Mouse (Mus musculus) frontal cortex, adult (tissue): Measurements from ENCODE around the gene Nsun5.

Source experiments
- ATAC-seq: cut with Nextera tagmentation; 2 replicates; pipeline ENCODE4 v1.9.2; 2017; ENCODE audit warnings: mild to moderate bottlenecking, moderate library complexity, mixed read lengths; ENCODE audit not compliant: low TSS enrichment

Nsun5 gene

GRCm38 (mm10) chr5:135373601-135374000 is 3.8 kb downstream of the Nsun5 start:
- no peak for ATAC-seq

GRCm38 (mm10) chr5:135375167-135375566 is 5.4 kb downstream of the Nsun5 start:
- ATAC-seq: no peak

- no peak for ATAC-seq
These were observed 6.6 kb downstream of the Nsun5 start for GRCm38 (mm10) chr5:135376341-135376740.

GRCm38 (mm10) chr5:135380681-135381080 is 10.9 kb downstream of the Nsun5 start:
- no peak for ATAC-seq

GRCm38 (mm10) chr5:135381356-135381925 is 11.7 kb downstream of the Nsun5 start:
- no peak for ATAC-seq

- no peak for ATAC-seq
These were observed 13.0 kb downstream of the Nsun5 start for GRCm38 (mm10) chr5:135382746-135383145.

- ATAC-seq: peak; percentile 31; the same call in 1 of the 2 replicates
These were observed 14.0 kb downstream of the Nsun5 start for GRCm38 (mm10) chr5:135383771-135384170.

- ATAC-seq: peak; percentile 95
These were observed 24.5 kb downstream of the Nsun5 start, which contains the start of gene Pom121 for GRCm38 (mm10) chr5:135394004-135394823. Pom121 (minus strand) TSS chr5:135394546.

- ATAC-seq: no peak
These were observed 26.1 kb downstream of the Nsun5 start for GRCm38 (mm10) chr5:135395826-135396225.

GRCm38 (mm10) chr5:135399382-135399781 is 29.6 kb downstream of the Nsun5 start:
- ATAC-seq: no peak

GRCm38 (mm10) chr5:135400244-135400643 is 30.5 kb downstream of the Nsun5 start:
- peak; percentile 85 for ATAC-seq

- peak; percentile 92 for ATAC-seq
These were observed 34.9 kb downstream of the Nsun5 start for GRCm38 (mm10) chr5:135404623-135405022.

- no peak for ATAC-seq
These were observed 35.7 kb downstream of the Nsun5 start for GRCm38 (mm10) chr5:135405437-135405836.

GRCm38 (mm10) chr5:135408114-135408513 is 38.4 kb downstream of the Nsun5 start:
- ATAC-seq: no peak

GRCm38 (mm10) chr5:135410266-135410665 is 40.5 kb downstream of the Nsun5 start:
- ATAC-seq: no peak
